Mouse (Mus musculus): ENCODE measurements around the gene Vti1b.
"Not testable (repeated sequence)": the region's sequence is repeated elsewhere in the genome, so short reads cannot be mapped to it uniquely, and the experiment has no call there.

The Vti1b gene

DNA sequence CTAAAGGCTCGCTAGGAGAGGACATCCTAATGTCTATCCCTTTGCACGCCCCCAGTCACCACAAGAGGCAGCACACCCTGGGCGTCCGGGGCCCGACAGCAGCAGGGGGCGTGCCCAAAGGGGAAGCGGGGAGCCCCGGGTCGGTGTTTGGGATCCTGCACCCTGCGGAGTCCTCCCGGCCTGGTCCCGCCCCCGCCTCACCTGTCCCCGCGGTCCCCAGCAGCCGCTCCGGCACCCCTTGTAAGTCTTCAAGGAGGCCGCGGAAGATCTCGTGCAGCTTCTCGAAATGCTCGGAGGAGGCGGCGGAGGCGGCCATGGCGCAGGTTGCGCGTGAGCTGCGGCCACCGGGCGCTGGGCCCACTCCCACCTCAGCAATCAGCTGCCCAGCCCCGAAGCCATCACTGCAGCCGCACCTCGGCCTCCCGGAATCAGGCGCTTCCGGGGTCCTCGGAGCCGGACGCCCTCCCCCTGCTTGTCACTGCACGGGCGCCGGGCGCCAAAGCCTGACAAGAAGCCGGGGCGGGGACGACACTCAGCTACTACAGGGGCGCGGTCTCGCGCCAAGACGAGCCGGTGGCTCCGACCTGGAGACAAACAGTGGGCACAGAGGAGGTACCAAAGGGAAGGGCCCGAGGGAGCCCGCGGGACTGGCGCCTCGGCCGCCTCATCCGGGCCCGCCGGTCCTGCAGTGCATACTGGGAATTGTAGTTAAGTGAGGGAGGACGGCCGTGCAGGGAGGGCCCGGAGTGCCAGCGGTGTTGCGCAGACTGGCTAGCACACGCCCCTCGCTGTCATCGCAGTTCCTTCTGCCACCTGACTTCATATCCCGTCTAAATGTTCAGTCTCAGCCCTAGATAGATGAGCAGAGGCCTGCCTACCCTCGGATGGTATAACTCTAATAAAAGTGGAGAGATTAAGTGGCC, at the start of gene Vti1b:
Vti1b (minus strand) TSS at position 649 of the 923 bp plus-strand sequence.
- DNase-seq (ENCODE audit: low spot score in 2 of 2): peak; percentile 87 to 97

DNA sequence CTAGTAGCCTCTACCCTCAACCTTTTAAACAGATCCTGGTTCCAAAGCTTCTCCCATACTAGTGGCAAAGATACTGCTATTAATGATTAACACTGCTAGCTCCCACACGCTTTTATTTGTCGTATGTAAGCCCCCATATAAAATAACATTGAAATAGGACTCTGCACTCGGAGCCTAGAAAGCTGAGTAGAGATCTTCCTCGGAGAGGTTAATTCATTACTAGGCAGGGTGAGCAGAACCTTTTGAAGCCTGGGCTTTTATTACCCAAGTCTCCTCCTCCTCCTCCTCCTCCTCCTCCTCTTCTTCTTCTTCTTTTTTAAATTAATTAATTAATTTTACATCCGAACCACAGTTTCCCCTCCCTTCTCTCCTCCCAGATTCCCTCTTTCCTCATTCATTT, 45.0 kb upstream of the Vti1b start:
- DNase-seq (ENCODE audit: low spot score in 2 of 2): no peak

DNA sequence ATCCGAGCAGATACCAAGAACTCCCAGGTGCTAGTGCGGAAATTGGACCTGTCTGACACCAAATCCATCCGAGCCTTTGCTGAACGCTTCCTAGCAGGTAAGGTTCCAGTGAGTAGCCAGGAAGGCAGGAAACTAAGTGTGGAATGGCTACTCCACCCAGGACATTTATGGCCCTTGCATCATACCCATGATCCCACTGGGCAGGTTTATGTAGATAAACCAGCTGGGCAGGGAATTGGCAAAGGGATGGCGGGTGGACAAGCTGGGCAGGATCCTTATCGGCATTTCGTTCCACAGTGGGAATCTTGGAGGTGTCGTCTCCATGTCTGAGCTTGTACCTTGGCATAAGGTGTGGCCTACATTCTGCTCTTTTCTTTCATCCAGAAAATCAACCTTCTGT, 39.0 kb upstream of the Vti1b start:
- peak in 1 of 2 experiments; percentile 24 for DNase-seq (ENCODE audit: low spot score in 2 of 2)

DNA sequence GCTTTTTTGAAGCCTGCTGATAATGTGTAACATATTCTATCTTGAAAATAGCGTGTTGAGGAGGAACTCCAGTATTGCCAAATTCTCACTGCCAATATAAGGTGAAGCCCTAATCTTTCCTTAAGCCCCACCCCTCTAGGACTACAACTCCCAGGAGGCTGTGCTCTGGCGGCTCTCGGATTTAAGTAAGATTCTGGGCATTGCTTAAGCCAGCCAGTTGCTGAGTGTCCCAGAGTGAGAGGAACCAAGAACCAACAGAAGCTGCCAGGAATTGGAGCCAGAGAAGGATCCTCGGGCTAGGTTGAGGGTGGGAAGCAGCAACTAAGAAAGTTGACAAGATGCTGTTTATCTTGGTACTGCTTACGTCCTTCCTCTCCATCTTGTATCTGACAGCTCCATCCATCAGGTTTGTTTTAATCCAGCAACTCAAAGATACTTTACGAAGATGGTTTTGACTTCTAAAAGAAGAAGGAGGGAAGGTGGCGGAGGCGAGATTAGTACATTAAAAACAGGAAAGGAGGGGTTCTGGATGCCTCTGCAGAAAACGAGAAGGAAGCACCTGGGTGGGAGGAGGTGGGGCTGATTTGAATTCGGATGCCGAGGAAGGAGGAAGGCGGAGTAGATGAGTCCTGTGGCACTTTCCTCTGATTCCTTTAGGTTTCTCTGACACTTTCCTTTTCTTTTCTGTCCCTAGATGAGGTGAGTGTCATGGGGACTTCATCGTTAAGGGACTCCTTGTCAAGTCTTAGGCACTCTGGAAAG, 36.4 kb upstream of the Vti1b start, which contains the start of gene Rdh12:
Rdh12 (plus strand) TSS at position 212 of the 762 bp plus-strand sequence.
- DNase-seq (ENCODE audit: low spot score in 2 of 2): peak; percentile 22 to 31

DNA sequence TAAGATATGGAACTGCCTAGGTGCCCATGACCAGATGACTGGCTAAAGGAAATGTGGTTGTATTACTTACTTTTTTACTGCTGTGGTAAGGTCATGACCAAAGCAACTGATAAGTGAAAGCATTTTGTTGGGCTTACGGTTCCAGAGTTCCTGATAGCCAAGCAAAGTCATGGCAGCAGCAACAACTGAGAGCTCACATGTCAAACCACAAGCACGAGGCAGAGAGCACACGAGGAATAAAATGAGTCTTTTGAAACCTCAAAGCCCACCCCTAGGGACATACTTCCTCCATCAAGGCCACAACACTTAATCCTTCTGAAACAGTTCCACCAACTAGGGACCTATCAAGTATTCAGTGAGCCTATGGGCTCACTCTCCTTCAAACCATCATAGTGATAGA, 29.4 kb upstream of the Vti1b start:
- no peak for DNase-seq (ENCODE audit: low spot score in 2 of 2)

DNA sequence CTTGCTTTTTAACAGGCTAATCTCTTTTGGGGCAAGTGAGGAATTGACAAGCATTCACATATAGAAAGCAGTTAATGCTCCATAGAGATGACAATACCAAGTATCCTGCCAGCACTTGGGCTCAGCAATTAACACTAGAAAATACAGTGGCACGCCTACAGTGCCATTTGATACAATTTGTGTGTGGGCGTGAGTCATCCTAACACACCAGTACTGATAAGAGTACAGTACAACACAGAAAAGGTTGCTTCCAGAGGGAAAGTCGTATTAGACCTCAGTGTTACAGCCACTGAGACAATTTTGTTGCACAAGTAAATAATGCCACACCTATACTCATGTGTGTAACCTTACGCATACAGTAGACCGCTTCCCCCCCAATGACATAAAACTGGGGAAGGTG, 24.6 kb upstream of the Vti1b start:
- no peak for DNase-seq (ENCODE audit: low spot score in 2 of 2)

DNA sequence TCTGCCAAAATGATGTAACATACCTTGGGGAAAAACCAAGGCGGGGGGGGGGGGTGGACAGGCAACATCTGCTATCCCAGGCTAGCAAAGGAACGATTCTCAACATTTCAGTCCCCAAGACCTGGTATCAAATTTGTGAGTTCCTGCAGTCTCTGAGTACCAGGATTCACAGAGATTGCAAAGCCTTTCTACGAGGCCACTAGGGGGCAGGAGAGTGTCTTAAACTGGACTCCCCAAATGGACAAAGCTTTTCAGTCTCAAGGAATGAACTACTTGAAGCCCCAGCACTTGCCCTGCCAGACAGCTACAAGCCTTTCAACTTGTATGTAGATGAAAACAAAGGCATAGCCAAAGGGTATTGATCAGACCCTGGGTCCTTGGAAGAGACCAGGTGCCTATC, 21.0 kb upstream of the Vti1b start:
- DNase-seq (ENCODE audit: low spot score in 2 of 2): peak; percentile 52 to 59

DNA sequence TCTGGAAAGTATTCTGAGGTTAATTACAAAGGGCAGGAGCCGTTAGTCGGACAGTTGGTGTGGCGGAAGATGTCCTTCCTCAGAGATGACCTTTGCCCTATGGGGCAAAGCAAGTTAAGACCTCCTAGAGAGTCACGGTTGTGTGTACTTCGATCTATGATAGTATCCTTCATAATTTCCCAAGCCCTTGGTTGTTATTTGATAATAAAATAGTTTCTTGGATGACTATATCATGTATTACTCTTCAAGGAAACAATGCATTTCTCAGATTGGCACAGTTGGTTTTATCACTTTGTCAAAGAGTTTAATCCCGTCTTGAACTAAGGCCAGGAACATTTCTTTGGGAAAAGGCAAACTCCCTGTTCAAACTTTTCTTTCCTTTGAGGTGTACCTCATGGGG, 19.7 kb upstream of the Vti1b start, which contains the start of gene Rdh11:
Rdh11 (minus strand) TSS at position 101 of the 400 bp plus-strand sequence.
- no peak for DNase-seq (ENCODE audit: low spot score in 2 of 2)

DNA sequence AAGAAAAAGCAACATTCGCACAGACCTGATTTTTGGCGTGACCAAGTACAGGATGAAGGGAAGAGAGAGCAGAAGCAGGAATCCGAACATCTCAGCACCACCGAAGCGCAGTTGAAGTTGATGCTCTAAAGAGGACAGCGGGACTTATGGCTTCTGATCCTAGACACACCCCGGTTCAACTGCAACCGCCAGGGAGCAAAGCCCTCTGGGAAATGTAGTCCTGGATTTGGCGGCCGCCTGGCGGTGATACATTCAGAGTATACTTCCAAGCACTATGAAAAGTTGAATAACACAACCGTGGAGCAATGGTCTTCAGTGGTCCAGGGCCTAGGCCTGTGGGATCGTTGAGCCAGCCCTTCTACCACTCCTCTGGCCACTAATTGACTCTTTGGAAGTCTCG, 19.2 kb upstream of the Vti1b start:
- peak; percentile 64 to 65 for DNase-seq (ENCODE audit: low spot score in 2 of 2)

DNA sequence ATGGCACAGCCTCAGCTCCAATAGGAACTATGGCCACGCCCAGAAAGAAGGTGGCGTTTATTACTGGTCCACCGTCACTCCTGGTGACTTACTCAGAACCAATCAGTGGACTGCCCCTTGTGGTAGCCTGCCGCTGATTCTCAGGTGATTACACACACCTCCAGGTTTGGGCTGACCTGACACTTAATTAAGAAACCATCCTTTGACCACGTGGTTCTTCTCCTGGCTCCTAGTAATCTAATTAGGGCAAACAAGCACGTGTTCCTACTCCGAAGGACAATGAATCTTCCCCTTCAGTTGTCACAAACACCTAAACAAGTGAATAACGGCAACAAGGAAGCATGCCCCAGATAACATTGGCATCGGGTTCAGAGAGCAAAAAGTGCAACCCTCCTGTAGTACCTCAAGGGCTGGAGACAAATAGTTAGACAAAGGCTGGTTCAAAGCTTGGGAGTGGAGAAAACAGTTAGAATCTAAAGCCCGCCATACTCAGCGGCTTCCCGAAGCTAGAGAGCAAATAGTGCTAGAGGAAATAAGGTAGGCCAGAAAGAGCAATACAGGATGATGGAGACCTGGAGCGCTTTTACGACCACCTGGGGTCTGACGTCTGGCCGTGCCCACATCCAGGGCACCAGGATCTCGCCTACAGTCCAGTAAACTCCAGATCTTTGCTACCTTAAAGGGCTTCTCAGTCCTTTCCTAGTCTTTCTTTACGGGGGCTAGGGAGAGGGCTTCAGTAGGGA, 18.6 kb upstream of the Vti1b start:
- peak in 1 of 2 experiments; percentile 18 for DNase-seq (ENCODE audit: low spot score in 2 of 2)

DNA sequence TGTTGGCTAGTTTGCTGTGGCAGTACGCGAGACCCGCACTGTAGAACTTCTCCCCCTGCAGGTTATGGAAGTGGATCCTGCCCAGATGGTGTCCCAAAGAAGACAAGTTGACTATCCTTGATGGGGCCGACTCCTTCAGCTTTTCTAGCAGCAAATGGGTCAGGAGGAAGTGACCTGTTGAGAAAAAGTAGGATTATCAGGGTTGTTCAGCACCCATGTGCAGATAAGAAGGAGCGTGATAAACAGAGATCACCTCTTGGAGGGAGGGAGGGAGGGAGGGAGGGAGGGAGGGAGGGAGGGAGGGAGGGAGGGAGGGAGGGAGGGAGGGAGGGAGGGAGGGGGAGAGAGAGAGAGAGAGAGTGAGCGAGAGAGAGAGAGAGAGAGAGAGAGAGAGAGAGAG, 12.7 kb upstream of the Vti1b start:
- not testable (repeated sequence) for DNase-seq (ENCODE audit: low spot score in 2 of 2)

DNA sequence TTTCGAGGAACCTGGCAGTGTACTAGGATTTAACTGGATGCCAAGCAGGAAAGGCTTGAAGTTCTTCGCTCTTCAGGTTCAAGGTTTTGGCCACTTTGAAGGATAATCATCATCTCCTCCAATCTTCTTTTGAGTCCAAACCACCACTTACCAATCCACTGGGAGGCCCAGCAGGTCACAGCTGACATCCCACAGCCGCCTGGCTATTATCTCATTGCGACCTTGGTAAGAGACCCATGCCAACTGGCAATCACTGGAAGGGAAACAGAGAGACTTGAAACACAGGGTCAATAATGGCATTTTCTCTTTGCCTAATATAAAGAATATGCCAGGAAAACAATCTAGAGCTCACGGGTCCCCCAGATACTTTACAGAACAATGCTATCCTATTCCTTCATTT, 3.5 kb upstream of the Vti1b start:
- no peak for DNase-seq (ENCODE audit: low spot score in 2 of 2)

DNA sequence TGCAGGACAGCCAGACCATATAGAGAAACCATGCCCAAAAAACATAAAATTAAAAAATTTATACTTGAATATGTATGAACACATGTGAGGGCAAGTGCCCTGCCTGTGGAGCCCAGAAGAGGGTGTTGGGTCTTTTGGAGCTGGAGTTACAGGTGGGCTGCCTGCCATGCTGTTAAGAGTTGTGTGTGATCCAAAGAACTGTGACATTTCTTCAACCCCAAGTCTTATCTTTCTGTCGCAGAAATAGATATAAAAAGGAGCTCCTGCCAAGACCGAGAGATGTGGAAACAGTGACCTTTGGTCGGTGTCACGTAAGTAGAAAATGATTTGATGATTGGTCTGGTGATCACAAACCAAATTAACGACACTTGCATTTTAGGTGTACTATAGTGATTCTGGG, 1.3 kb upstream of the Vti1b start:
- DNase-seq (ENCODE audit: low spot score in 2 of 2): no peak

DNA sequence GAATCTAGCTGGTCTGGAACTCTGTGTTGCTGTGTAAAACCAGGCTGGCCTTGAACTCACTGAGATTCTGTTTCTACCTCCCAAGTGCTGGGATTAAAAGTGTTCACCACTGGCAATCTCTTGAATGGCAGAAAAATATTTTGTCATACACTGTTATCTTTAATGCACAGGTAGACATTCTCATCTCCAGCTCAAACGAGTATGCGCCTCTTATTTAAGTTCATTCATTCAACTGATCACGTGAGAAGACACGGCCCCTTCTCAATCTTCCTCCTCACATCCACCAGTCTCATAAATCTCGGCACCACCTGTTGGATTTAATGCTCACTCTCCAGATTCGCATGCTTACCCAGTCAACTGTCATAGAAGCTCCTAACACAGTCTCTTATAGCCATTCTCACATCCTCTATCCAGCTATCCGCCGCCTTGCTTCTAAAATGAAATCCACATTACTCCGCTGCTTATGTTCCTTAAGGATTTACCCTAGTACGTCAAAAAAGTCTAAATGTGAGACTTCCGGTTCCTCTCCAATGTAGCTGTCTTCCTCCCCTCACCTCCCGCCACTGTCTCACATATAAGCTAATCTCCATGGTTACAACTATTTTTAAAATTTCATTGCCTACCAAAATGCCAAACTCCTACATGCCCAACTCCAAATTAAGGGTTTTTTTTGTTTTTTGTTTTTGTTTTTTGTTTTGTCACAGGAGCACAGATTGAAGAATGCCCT, 1.0 kb downstream of the Vti1b start:
- DNase-seq (ENCODE audit: low spot score in 2 of 2): no peak

DNA sequence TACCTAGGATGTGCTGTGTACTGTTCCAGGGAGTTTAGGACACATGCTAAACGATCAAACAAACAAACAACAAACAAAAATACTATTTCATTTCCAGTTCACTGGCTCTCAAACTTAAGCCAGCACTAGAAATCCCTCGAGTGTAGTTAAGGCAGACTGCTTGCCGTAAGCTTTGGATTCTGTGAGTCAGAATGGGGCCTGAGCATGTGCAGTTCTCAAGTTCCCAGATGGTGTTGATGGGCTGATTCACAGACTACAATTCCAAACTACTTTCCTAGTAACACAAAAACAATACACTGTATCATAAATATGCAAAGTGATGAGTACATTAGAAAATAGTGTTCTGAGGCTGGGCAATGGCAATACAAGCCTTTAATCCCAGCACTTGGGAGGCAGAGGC, 2.0 kb downstream of the Vti1b start:
- DNase-seq (ENCODE audit: low spot score in 2 of 2): no peak

DNA sequence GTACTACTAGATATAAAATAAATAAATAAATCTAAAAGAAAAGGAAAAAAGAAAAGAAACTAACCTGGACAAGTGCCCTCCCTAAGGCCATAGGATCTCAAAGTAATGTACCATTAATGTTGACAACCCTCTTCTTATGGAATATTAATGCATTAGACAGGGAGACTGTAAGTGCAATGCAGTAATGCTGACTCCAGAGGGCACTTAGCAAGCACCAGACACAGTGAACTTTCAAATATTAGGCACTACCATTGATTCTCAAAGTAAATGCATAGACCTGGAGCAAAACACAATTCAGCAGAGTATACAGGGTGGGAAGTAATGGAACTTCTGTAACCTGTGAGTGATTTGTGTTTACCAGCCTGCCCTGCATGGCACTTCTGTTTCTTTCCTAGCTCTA, 3.3 kb downstream of the Vti1b start:
- no peak for DNase-seq (ENCODE audit: low spot score in 2 of 2)

DNA sequence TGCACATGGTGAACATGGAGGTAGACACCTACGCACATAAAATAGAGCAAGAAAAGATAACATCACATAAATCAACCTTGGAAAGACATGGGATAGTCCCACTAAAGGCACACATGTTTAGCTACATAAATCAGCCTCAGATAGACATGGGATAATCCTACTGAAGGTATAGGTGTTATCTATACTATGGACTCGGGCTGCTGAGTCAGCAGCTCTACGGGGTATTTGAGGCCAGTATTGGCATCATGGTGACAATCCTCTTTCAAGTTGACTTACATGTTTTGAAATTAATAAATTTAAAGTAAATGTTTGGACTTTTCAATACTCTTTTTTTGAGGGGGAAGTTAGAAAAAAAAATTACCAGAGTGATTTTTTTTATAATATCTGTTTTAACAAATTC, 9.6 kb downstream of the Vti1b start:
- DNase-seq (ENCODE audit: low spot score in 2 of 2): no peak

DNA sequence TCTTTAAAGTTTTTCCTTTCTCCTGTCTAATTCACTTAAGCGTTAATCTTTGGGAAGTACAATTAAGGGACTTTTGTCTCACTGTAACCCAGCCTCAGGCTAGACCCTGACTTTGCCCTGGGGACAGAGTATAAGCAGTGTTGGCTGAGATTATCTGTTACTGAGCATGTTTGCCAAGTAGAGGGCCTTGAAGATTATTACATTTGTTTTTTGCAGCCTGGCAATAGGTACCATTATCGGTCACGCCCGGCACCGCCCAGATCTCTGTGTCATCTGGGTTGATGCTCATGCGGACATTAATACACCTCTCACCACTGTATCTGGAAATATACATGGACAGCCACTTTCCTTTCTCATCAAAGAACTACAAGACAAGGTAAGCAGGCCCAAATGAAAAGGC, 22.8 kb downstream of the Vti1b start:
- no peak for DNase-seq (ENCODE audit: low spot score in 2 of 2)

DNA sequence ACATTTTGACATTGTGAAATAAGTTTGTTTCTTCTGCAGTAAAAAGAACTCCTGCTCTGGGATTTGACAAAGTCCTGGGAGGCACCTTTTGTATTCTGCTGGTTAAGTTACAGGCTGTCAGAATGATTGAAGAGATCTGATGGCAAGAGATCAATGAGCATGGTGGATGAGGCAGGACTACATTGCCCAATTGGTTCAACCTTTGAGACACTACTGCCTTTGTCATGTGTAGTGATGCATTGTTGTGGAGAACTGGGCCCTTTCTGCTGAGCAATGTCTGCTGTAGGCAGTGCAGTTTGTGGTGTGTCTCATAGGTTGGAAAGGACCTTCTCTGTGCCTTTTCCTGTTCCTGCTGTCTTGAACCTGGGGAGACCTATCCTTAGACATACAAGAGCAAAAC, 31.1 kb downstream of the Vti1b start:
- DNase-seq (ENCODE audit: low spot score in 2 of 2): no peak

DNA sequence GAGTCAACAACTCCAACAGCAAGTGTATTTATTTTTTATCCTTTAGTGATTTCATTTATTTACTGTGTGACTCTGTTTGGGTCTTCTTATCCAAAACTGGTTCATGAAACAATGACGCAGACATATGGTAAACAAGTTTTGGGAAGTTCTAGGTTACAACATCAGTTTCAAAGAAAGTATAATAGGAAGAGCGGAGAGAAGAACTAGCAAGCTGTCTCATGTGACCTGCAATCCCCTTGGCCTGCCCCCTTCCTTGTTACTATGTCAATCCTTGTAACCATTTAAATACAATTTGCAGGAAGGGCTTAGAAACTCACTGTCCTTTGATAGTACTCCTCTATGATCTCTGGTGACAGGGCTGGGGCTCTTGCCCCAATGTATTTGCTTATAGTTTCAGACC, 31.7 kb downstream of the Vti1b start:
- DNase-seq (ENCODE audit: low spot score in 2 of 2): no peak

DNA sequence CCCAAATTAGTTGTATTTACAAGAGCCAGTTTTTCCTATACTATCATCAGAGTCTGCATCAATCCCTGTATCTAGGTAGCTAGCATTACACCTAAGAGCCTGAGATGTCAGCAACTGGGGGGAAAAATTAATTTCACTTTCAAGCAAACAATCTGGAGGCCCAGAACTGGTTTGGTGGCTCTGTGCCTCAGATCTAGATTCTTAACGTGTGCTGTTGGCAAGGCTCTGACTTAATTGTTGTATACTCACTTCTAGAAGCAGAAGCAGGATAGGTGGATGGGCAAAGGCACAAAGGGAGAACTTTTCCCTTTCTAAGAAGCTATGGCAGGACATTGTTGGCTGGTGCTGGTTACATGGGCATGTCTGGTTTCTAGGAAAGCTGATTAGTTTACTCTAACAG, 33.0 kb downstream of the Vti1b start:
- DNase-seq (ENCODE audit: low spot score in 2 of 2): no peak

All from urinary bladder, adult 18-20 months (tissue).